Mouse (Mus musculus) brain, embryonic 14.5 days (tissue): ENCODE measurements around the gene Wsb2. TPM values are rescaled to one million over a fixed set of nuclear protein-coding genes. Genes with fewer than 3 reads are reported as not detected.

Experiments used
- DNase-seq: peaks from one replicate; pipeline ENCODE4 v3.0.0-alpha.2; 2011; ENCODE audit warnings: low read depth
- CTCF ChIP-seq: fragments of 200-500 bp; IDR thresholded peaks from 2 replicates; pipeline ENCODE4 v1.5.1; 2012; ENCODE audit warnings: inconsistent platforms, mild to moderate bottlenecking, moderate library complexity, borderline replicate concordance; ENCODE audit not compliant: insufficient read depth, insufficient read length; ENCODE audit errors: extremely low read depth
- POLR2A ChIP-seq: fragments of 200-500 bp; IDR thresholded peaks from 2 replicates; pipeline ENCODE4 v1.6.1; 2012; ENCODE audit warnings: mild to moderate bottlenecking, inconsistent platforms, borderline replicate concordance; ENCODE audit not compliant: poor library complexity, insufficient read depth, insufficient read length, severe bottlenecking; ENCODE audit errors: extremely low read depth
- polyA plus RNA-seq: library from polyadenylated mRNA; depleted of rRNA; stranded (reverse); fragments of >200 nt; gene quantifications from 2 replicates; pipeline ENCODE4 v1.2.3, GENCODE M21; 2012

Wsb2 gene
- polyA plus RNA-seq, 1 experiment: 256 TPM

- peak; percentile 74 for DNase-seq
- TF ChIP-seq POLR2A (no peak), CTCF (peak; percentile 69)
These were observed 1.6 kb downstream of the Wsb2 start for GRCm38 (mm10) chr5:117358725-117359124.

DNA sequence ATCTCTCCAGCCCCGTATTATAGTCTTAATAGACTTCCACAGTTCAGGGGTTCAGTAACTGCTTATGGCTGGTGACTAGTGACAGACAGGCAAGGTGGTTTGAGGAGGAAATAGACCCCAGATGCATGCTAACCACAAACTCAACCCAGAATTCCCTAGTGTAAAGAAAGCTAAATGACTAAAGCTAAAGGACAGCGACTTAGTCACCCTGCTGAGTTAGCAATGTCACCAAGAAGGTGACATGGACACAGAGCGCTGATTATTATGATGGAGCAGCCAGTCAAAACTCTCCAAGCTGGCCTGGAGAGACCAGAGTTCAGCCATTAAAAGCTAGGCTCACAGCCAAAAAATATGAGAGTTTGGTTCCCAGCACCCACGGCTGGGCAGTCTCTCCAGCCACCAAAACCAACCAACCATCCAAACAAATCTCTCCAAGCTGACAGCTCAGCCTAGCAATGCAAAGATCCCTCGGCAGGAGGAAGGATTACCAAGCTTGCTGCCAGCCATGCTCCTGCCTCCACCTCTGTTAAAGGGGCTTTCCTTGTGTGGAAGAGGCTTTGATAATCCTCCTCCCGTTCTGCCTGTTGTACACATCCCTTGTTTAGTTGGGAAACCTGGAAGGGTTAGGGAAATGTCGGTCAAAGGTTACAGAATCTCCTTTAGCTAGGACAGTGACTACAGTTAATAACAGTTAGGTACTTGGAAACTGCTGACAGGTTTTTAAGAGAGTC lies 2.6 kb downstream of the Wsb2 start:
- no peak for TF ChIP-seq CTCF
- peak; percentile 14 for DNase-seq

GRCm38 (mm10) chr5:117360228-117360515 lies 3.1 kb downstream of the Wsb2 start:
- no peak for TF ChIP-seq POLR2A
- no peak for TF ChIP-seq CTCF
- DNase-seq: peak; percentile 23

DNA sequence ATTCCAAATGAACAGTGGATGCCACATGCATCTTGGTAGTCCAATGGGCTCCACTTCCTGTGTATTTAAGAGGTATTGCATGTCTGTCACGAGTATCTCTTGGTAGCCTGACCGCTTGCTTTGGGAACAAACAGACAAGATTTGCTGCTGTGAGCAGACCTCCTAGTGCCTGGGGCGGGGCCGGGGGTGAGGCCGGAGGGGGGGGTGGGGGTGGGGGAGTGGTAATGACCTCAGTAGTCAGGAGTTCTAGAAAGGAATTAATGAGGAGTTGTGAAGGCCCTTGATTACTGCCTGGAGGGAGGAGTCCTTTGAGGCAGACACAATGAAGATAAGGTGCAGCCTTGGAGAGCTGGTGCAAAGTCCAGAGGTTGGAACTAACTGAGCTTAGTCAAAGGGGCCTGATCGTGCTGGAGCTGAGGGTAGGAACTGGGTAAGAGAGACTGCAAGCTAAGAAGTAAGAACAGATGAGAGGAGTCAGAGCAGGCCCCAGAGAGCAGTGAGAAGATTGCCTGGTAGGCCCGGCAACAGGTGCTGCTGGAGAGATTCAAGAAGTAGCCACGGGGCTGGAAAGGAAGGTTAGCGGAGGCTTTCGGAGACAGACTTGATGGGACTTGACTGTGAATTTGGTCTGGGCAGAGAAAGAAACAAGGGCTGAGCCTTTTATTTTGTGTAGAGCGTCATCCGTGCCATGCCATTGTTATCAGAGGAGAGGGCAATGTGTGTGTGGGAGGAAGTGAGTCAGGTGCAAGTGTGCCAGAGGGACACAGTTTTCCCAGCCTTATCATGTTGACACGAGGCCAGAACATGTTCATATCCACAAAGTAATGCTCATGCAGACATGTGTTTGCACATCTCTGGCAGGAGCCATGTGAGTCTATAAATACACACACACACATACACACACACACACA lies 3.8 kb downstream of the Wsb2 start:
- DNase-seq: peak; percentile 23
- TF ChIP-seq CTCF: no peak
- TF ChIP-seq POLR2A: no peak

DNA sequence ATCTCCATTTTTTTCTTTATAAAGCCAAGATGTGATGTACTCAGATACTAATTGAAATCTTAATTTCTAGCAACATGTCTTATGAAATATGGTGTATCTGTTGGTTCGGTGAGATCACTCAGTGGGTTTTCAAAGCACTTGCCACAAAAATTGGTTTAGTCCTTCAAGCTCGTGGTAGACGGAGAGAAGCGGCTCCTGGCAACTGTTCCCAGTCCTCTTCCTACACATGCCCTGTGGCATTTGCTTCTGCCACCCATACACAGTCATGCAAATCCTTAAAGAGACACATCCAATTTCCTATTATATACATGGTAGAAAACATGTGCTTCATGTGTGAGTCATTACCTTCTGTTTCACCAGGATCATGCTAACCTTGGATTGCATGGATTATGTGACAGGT lies 4.5 kb downstream of the Wsb2 start:
- no peak for DNase-seq
- TF ChIP-seq POLR2A (no peak), CTCF (no peak)

- TF ChIP-seq CTCF: no peak
- TF ChIP-seq POLR2A: no peak
- DNase-seq: no peak
These were observed 6.1 kb downstream of the Wsb2 start for GRCm38 (mm10) chr5:117363066-117363782.

- DNase-seq: no peak
- TF ChIP-seq POLR2A: no peak
- TF ChIP-seq CTCF: no peak
These were observed 7.7 kb downstream of the Wsb2 start for GRCm38 (mm10) chr5:117364821-117365220.

GRCm38 (mm10) chr5:117365904-117366561 lies 8.9 kb downstream of the Wsb2 start:
- no peak for DNase-seq
- TF ChIP-seq CTCF: no peak
- no peak for TF ChIP-seq POLR2A

- DNase-seq: no peak
- TF ChIP-seq CTCF (no peak), POLR2A (no peak)
These were observed 10.1 kb downstream of the Wsb2 start for GRCm38 (mm10) chr5:117367206-117367605.

- DNase-seq: no peak
- TF ChIP-seq POLR2A (no peak), CTCF (no peak)
These were observed 13.5 kb downstream of the Wsb2 start for GRCm38 (mm10) chr5:117370592-117370991.

- DNase-seq: no peak
- TF ChIP-seq POLR2A: no peak
- no peak for TF ChIP-seq CTCF
These were observed 16.3 kb downstream of the Wsb2 start for GRCm38 (mm10) chr5:117373418-117373817.

GRCm38 (mm10) chr5:117374372-117375049 lies 17.4 kb downstream of the Wsb2 start:
- DNase-seq: no peak
- TF ChIP-seq POLR2A: no peak
- TF ChIP-seq CTCF: no peak
